Mouse (Mus musculus): Measurements from ENCODE around the gene Urad.

The Urad gene

GRCm38 (mm10) chr5:147299255-147300000 lies 22.8 kb downstream of the Urad start:
- DNase-seq, result no peak

GRCm38 (mm10) chr5:147297249-147297648 lies 25.0 kb downstream of the Urad start:
- DNase-seq, result no peak

DNA sequence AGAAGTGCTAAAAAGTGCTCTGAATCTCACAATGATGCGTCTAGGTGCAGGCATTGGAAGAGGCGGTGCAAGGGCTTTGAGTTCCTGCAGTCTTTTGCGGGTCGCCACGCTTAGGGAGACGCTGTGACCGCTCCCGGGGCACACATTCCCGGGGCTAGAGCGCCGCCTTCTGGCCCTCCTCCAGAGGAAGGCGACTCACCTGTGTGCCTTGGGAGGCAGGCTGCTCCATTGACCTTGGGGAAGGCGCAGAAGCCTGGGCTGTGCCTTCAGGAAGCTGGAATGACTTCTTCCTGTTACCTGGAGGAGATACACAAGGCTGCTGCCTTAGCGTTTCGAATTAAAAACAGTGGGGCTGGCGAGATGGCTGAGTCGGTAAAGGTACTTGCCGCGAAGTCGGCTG lies 28.1 kb downstream of the Urad start:
- DNase-seq, result no peak

GRCm38 (mm10) chr5:147293127-147293910 lies 28.9 kb downstream of the Urad start:
- peak; percentile 28 for DNase-seq

DNA sequence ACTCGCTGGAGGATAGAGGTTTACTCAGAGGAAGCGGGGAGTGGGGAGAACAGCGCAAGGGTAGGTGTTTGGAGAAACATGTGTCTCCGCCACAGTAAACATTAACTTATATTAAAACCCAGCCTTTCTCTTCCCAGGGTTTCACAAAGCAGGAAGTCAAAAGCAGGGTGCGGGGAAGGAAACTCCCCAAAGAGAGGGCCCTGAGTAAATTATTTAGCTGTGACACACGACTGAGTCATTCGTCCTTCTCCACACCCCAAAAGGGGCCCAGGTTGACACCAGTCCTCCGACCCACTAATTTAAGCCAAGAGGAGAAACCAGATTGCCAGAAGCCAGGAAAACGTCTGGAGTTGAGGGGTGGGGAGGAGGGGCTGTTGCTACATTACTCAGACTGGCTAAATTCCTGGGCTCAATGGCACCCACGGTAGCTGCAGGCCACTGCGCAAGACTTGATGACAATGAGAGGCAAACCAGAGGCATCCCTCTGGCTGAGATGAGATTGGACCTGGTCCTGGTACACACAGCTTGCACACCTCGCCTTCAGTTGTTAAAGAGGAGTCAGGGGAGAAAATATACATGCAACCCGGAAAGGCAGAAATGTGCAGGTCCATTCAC lies 29.6 kb downstream of the Urad start:
- no peak for DNase-seq

DNA sequence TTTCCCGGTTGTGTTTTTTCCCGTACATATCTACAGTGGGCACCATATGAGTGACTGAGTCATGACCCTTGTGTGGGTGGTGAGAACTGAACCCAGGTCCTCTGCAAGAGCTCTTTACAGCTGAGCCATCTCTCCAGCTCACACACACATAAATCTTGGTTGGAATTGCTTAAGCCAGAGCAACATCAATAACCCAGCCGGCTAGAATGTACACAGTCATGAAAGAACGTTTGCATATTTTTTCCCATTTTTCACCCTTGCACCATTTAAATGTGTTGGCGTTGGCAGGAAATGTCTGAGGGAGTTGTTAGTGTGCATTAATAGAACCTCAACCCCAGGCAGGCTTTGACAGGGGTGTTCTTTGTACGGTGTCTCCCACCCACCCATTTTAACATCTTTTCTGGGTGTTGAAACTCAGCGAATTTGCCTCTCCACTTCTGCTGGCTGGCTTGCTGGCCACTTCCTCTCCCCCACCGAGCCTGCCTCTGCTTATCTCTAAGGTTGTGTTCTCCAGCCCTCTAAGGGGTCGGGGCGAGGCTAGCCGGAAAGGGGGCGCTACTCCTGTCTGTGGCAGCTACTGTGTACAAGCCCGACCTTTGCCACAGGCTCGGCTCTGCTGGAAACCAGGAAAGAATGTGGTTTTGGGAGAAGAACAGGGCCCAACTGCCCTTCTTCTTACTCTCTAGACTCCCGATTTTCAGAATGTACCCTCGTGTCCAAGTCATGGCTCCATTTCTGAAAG lies 30.3 kb downstream of the Urad start:
- no peak for DNase-seq

GRCm38 (mm10) chr5:147284365-147284764 lies 37.9 kb downstream of the Urad start:
- no peak for DNase-seq

DNA sequence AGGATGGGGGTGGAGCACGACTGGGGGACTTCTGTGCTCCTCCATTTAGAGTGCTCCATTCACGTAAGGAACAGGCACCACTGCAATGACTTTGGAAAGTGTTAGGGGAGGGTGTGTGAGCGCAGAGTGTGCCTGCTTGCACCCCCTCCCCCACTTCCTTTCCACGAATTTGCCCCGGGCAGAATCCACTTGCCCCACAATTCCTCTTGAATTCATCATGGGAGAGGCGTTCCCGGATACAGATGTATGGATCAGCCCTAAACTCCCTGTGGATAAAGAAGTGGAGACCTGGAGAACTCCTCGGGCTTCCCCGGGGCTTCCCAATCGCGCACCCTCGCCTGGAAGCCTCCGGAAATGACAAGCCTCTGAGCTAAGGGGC lies 44.7 kb downstream of the Urad start:
- no peak for DNase-seq

GRCm38 (mm10) chr5:147276701-147277546 lies 45.3 kb downstream of the Urad start:
- no peak for DNase-seq

GRCm38 (mm10) chr5:147275761-147276160 lies 46.5 kb downstream of the Urad start:
- DNase-seq, result no peak

GRCm38 (mm10) chr5:147274174-147275141 lies 47.8 kb downstream of the Urad start:
- DNase-seq, result no peak

- no peak for DNase-seq
Measured at GRCm38 (mm10) chr5:147272808-147273345, 49.4 kb downstream of the Urad start.

DNA sequence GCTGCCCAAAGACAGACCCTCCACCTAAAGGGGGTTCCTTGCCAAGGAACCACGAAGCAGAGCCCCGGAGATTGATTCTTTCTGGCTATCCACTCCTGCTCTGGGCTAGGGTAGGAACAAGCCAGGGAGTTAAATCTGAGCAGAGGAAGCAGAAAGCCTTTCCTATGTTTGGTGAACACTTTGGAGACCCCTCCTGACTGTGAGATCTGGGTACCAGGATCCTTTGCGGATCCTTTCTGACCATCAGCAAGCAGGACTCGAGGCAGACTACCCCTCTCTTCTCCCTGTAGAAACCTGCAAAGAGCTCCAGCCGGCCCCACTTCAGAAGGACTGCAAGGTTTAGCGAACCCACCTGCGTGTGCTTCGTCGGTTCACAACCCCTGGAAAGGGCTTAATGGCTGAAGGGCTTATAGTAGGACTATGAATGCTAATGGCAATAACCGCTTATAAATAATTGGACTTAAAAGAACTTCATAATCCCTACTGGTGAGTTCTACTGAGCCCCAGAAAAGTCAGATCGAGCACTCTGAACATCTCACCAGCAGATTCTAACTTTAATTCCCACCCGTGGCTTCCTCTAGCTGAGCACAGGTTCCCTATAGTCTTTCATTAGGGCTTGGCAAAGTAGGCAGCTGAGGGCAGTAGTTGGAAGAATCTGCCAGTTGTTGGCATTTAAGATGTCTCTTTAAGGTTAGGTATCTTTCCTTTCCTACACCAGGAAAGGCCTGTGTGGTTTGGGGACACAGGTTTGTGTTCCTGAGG lies 50.0 kb downstream of the Urad start:
- no peak for DNase-seq

- no peak for DNase-seq
Measured at GRCm38 (mm10) chr5:147270673-147271655, 51.3 kb downstream of the Urad start.

- DNase-seq, result no peak
Measured at GRCm38 (mm10) chr5:147269926-147270672, 52.1 kb downstream of the Urad start, which contains the start of gene Pdx1. TSS of gene Pdx1 (plus strand) at chr5:147269959.

DNA sequence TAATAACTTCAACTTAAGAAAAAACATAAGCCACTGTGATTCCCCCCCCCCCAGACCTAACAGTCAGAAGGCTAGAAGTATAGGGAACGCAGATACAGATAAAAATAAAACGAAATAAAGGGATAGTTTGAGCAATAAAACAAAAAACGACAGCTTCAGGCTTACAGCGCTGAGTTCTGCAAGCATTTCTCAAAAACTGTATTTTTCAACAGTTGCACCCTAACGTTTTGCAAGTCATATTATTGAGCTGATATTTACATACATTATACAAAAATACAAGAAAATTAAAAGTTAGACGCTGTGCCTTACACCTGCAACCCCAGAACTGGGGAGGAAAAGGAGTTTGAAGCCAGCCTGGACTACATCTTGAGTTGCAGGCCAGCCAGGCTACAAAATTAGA lies 52.9 kb downstream of the Urad start:
- no peak for DNase-seq

- no peak for DNase-seq
Measured at GRCm38 (mm10) chr5:147268728-147269127, 53.5 kb downstream of the Urad start.

DNA sequence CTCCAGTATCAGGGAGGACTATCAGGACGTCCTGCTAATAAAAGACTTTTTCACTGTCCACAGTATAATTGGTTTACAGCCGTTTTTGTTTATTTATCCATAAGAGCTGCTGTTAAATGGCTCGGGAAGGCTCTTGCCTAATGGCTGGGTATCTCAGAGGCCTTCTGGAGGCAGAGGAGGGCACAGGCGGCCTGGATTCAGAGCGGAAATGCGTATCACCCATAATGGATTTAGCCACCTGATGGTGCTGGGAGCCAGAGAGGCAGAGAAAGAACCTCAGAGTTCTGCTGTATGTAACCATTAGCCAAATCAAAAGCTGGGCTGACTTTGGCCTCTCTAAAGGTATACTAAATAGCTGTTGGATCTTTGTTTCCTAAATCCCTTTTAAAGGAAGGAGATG lies 54.8 kb downstream of the Urad start:
- DNase-seq, result no peak
